Mouse (Mus musculus): ENCODE measurements at regions not wholly inside any gene's neighbourhood (a gene's known extent, or its start where the extent isn't known, plus 50 kb on each side); places are given as distances from the start of the nearest gene placed in this dataset.

GRCm38 (mm10) chr2:78655156-78655855, 212.6 kb upstream of the Ube2e3 start:
- 62% methylated on average over 7 of the region's 7 CpGs for WGBS (ENCODE audit: insufficient replicate concordance)
- no peak overlapping the region for H3K4me3 ChIP-seq (ENCODE audit: low read depth, low read length)
- no peak for ATAC-seq (ENCODE audit: low read depth)
- H3K4me1 ChIP-seq (ENCODE audit: control insufficient read depth, low read depth, low read length) = no peaks in the 10 kb centered on the region
- no peaks in the 10 kb centered on the region for H3K36me3 ChIP-seq (ENCODE audit: control insufficient read depth, insufficient read depth)
- no peak overlapping the region for H3K4me2 ChIP-seq (ENCODE audit: low read depth, low read length)
- no peaks in the 10 kb centered on the region for H3K9me3 ChIP-seq (replicated peaks; ENCODE audit: control insufficient read depth, low read length)
- no peak overlapping the region for H3K9ac ChIP-seq (ENCODE audit: low read depth, low read length)
- H3K27ac ChIP-seq (ENCODE audit: low read length) = no peak overlapping the region
- H3K27me3 ChIP-seq (ENCODE audit: control insufficient read depth, insufficient read depth, low read depth, low read length) = no peaks in the 10 kb centered on the region

GRCm38 (mm10) chr2:78651549-78651948, 216.4 kb upstream of the Ube2e3 start:
- Histone ChIP-seq H3K9ac (ENCODE audit: low read depth, low read length) (no peak overlapping the region), H3K36me3 (ENCODE audit: control insufficient read depth, insufficient read depth) (no peaks in the 10 kb centered on the region), H3K4me2 (ENCODE audit: low read depth, low read length) (no peak overlapping the region), H3K27me3 (ENCODE audit: control insufficient read depth, insufficient read depth, low read depth, low read length) (no peaks in the 10 kb centered on the region), H3K9me3 (replicated peaks; ENCODE audit: control insufficient read depth, low read length) (no peaks in the 10 kb centered on the region), H3K4me1 (ENCODE audit: control insufficient read depth, low read depth, low read length) (no peaks in the 10 kb centered on the region), H3K27ac (ENCODE audit: low read length) (no peak overlapping the region), H3K4me3 (ENCODE audit: low read depth, low read length) (no peak overlapping the region)
- ATAC-seq (ENCODE audit: low read depth) = no peak
- whole genome bisulfite sequencing (ENCODE audit: insufficient replicate concordance) = 29% methylated on average over 2 of the region's 2 CpGs

DNA sequence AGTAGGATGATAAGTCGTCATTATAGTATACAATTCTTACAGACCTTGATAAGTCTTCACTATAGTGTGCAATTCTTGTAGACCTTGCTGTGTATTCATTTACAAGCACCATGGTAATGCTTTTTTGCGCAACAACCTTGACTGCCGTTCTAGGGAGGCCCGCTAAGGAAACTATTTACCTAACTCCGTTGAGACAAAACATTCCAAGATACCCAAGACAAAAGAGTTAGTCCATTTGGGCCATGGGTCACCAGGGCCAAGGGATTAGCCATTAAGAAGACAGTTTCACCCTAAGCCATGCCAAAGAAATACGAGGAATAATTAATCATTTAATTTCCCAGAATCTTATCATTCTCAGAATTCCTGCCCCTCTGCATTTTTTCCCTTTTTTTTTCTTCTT, 227.6 kb upstream of the Ube2e3 start:
- Histone ChIP-seq H3K4me1 (ENCODE audit: control insufficient read depth, low read depth, low read length) (no peaks in the 10 kb centered on the region), H3K27me3 (ENCODE audit: control insufficient read depth, insufficient read depth, low read depth, low read length) (no peaks in the 10 kb centered on the region), H3K4me3 (ENCODE audit: low read depth, low read length) (no peak overlapping the region), H3K9ac (ENCODE audit: low read depth, low read length) (no peak overlapping the region), H3K36me3 (ENCODE audit: control insufficient read depth, insufficient read depth) (no peaks in the 10 kb centered on the region), H3K27ac (ENCODE audit: low read length) (no peak overlapping the region), H3K9me3 (replicated peaks; ENCODE audit: control insufficient read depth, low read length) (no peaks in the 10 kb centered on the region), H3K4me2 (ENCODE audit: low read depth, low read length) (no peak overlapping the region)
- no peak for ATAC-seq (ENCODE audit: low read depth)
- 66% methylated on average over 6 of the region's 6 CpGs for WGBS (ENCODE audit: insufficient replicate concordance)

GRCm38 (mm10) chr2:78625264-78625663, 242.7 kb upstream of the Ube2e3 start:
- ATAC-seq (ENCODE audit: low read depth) = no peak
- Histone ChIP-seq H3K4me2 (ENCODE audit: low read depth, low read length) (no peak overlapping the region), H3K27ac (ENCODE audit: low read length) (no peak overlapping the region), H3K9ac (ENCODE audit: low read depth, low read length) (no peak overlapping the region), H3K9me3 (replicated peaks; ENCODE audit: control insufficient read depth, low read length) (no peaks in the 10 kb centered on the region), H3K4me3 (ENCODE audit: low read depth, low read length) (no peak overlapping the region), H3K27me3 (ENCODE audit: control insufficient read depth, insufficient read depth, low read depth, low read length) (no peaks in the 10 kb centered on the region), H3K36me3 (ENCODE audit: control insufficient read depth, insufficient read depth) (no peaks in the 10 kb centered on the region), H3K4me1 (ENCODE audit: control insufficient read depth, low read depth, low read length) (no peaks in the 10 kb centered on the region)
- WGBS (ENCODE audit: insufficient replicate concordance) = 51% methylated on average over 4 of the region's 4 CpGs

GRCm38 (mm10) chr2:78606388-78606787, 261.5 kb upstream of the Ube2e3 start:
- H3K4me1 ChIP-seq (ENCODE audit: control insufficient read depth, low read depth, low read length) = no peaks in the 10 kb centered on the region
- H3K27me3 ChIP-seq (ENCODE audit: control insufficient read depth, insufficient read depth, low read depth, low read length) = no peaks in the 10 kb centered on the region
- no peaks in the 10 kb centered on the region for H3K9me3 ChIP-seq (replicated peaks; ENCODE audit: control insufficient read depth, low read length)
- H3K9ac ChIP-seq (ENCODE audit: low read depth, low read length) = no peak overlapping the region
- no peaks in the 10 kb centered on the region for H3K36me3 ChIP-seq (ENCODE audit: control insufficient read depth, insufficient read depth)
- no peak overlapping the region for H3K4me3 ChIP-seq (ENCODE audit: low read depth, low read length)
- no peak overlapping the region for H3K27ac ChIP-seq (ENCODE audit: low read length)
- H3K4me2 ChIP-seq (ENCODE audit: low read depth, low read length) = no peak overlapping the region
- no peak for ATAC-seq (ENCODE audit: low read depth)

- 53% methylated on average over 2 of the region's 2 CpGs for WGBS (ENCODE audit: insufficient replicate concordance)
- Histone ChIP-seq H3K4me1 (ENCODE audit: control insufficient read depth, low read depth, low read length) (no peaks in the 10 kb centered on the region), H3K9ac (ENCODE audit: low read depth, low read length) (no peak overlapping the region), H3K4me2 (ENCODE audit: low read depth, low read length) (no peak overlapping the region), H3K9me3 (replicated peaks; ENCODE audit: control insufficient read depth, low read length) (no peaks in the 10 kb centered on the region), H3K27me3 (ENCODE audit: control insufficient read depth, insufficient read depth, low read depth, low read length) (no peaks in the 10 kb centered on the region), H3K27ac (ENCODE audit: low read length) (no peak overlapping the region), H3K4me3 (ENCODE audit: low read depth, low read length) (no peak overlapping the region), H3K36me3 (ENCODE audit: control insufficient read depth, insufficient read depth) (no peaks in the 10 kb centered on the region)
- no peak for ATAC-seq (ENCODE audit: low read depth)
Measured at GRCm38 (mm10) chr2:78600753-78601152, 267.2 kb upstream of the Ube2e3 start.

DNA sequence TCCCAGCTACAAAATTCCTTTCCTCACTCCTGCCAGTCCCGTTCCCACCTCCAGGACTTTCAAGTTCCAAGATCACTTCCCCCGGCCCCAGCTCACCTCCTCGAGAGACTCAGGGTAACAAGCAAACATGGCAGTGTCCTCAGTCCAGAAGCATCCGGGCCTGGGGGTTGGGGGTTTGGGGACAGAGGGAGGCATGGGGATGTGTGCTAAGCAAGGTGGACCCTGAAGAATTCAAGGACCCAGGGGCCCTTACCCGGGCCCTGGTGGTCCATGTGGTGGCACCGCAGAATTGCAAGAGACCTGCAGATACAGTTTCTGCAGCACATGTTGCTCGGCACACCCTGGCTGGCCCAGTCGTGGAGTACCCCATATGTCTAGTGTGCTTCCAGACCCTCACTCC, 269.9 kb upstream of the Ube2e3 start:
- H3K4me3 ChIP-seq (ENCODE audit: low read depth, low read length) = no peak overlapping the region
- no peaks in the 10 kb centered on the region for H3K9me3 ChIP-seq (replicated peaks; ENCODE audit: control insufficient read depth, low read length)
- no peak for ATAC-seq (ENCODE audit: low read depth)
- WGBS (ENCODE audit: insufficient replicate concordance) = 76% methylated on average over 8 of the region's 8 CpGs
- H3K27me3 ChIP-seq (ENCODE audit: control insufficient read depth, insufficient read depth, low read depth, low read length) = no peaks in the 10 kb centered on the region
- no peak overlapping the region for H3K9ac ChIP-seq (ENCODE audit: low read depth, low read length)
- H3K36me3 ChIP-seq (ENCODE audit: control insufficient read depth, insufficient read depth) = no peaks in the 10 kb centered on the region
- H3K4me2 ChIP-seq (ENCODE audit: low read depth, low read length) = no peak overlapping the region
- no peak overlapping the region for H3K27ac ChIP-seq (ENCODE audit: low read length)
- H3K4me1 ChIP-seq (ENCODE audit: control insufficient read depth, low read depth, low read length) = no peaks in the 10 kb centered on the region

DNA sequence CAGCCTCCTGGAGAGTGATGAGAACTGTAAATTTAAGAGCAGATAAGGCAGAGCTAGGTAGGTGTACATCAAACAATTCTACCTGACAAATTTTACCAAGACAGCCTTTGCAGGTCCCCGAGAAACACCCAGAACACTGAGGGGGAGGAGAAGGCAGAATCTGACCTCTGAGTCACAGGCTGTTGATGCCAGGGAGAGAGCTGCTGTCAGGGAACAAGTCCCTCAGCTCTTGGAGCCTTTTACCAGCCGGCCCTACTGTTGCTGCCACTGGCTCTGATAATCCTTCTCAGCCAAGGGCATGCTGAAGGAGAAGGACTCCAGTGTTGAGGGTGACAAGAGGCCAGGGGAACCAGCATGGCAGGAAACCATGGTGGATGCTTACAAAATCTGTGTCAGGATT, 271.7 kb upstream of the Ube2e3 start:
- Histone ChIP-seq H3K27me3 (ENCODE audit: control insufficient read depth, insufficient read depth, low read depth, low read length) (no peaks in the 10 kb centered on the region), H3K9ac (ENCODE audit: low read depth, low read length) (no peak overlapping the region), H3K4me3 (ENCODE audit: low read depth, low read length) (no peak overlapping the region), H3K4me2 (ENCODE audit: low read depth, low read length) (no peak overlapping the region), H3K36me3 (ENCODE audit: control insufficient read depth, insufficient read depth) (no peaks in the 10 kb centered on the region), H3K4me1 (ENCODE audit: control insufficient read depth, low read depth, low read length) (no peaks in the 10 kb centered on the region), H3K9me3 (replicated peaks; ENCODE audit: control insufficient read depth, low read length) (no peaks in the 10 kb centered on the region), H3K27ac (ENCODE audit: low read length) (no peak overlapping the region)
- no peak for ATAC-seq (ENCODE audit: low read depth)
- WGBS (ENCODE audit: insufficient replicate concordance) = 53% methylated on average over 2 of the region's 2 CpGs

DNA sequence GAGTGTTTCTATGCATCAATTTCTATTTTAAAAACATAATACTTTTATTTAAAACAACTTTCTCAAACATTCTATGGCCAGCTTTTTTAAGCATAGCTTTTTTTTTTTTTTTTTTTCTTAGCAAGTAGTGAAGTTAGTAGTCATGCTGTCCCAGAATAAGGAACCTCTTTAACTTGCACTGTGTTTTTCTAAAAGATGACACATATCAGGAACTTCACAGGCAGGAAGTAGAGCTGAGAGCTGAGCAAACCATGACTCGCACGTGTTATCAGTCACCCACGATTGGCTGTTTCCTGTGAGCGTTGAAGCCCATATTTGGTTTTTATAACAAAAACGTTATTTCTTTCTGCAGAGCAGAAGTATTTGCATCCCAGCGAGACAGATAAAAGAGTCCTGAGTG, 287.9 kb upstream of the Ube2e3 start:
- Histone ChIP-seq H3K27me3 (ENCODE audit: control insufficient read depth, insufficient read depth, low read depth, low read length) (no peaks in the 10 kb centered on the region), H3K4me3 (ENCODE audit: low read depth, low read length) (no peak overlapping the region), H3K4me1 (ENCODE audit: control insufficient read depth, low read depth, low read length) (no peaks in the 10 kb centered on the region), H3K27ac (ENCODE audit: low read length) (no peak overlapping the region), H3K9ac (ENCODE audit: low read depth, low read length) (no peak overlapping the region), H3K4me2 (ENCODE audit: low read depth, low read length) (no peak overlapping the region), H3K9me3 (replicated peaks; ENCODE audit: control insufficient read depth, low read length) (no peaks in the 10 kb centered on the region), H3K36me3 (ENCODE audit: control insufficient read depth, insufficient read depth) (no peaks in the 10 kb centered on the region)
- WGBS (ENCODE audit: insufficient replicate concordance) = 7% methylated on average over 6 of the region's 6 CpGs
- ATAC-seq (ENCODE audit: low read depth) = peak; percentile 69
